Mouse (Mus musculus) liver (tissue): ENCODE results near the gene Mrpl46.

Experiments
- DNase-seq: peaks from one replicate; pipeline ENCODE4 v3.0.0-alpha.2; 2020; ENCODE audit warnings: mixed read lengths

The Mrpl46 gene

GRCm38 (mm10) chr7:78767929-78768531 lies 15.3 kb downstream of the Mrpl46 start:
- DNase-seq = no peak

- peak; percentile 62 for DNase-seq
Measured at GRCm38 (mm10) chr7:78766019-78766683, 17.2 kb downstream of the Mrpl46 start.

- DNase-seq = no peak
Measured at GRCm38 (mm10) chr7:78765215-78765631, 18.1 kb downstream of the Mrpl46 start.

- DNase-seq = no peak
Measured at GRCm38 (mm10) chr7:78763801-78764200, 19.5 kb downstream of the Mrpl46 start.

- DNase-seq = no peak
Measured at GRCm38 (mm10) chr7:78754458-78755000, 28.8 kb downstream of the Mrpl46 start.

- DNase-seq = no peak
Measured at GRCm38 (mm10) chr7:78753752-78754457, 29.4 kb downstream of the Mrpl46 start.

- DNase-seq = no peak
Measured at GRCm38 (mm10) chr7:78752961-78753360, 30.4 kb downstream of the Mrpl46 start.

- DNase-seq = no peak
Measured at GRCm38 (mm10) chr7:78743731-78744385, 39.5 kb downstream of the Mrpl46 start.

- DNase-seq = no peak
Measured at GRCm38 (mm10) chr7:78739351-78740000, 43.9 kb downstream of the Mrpl46 start.

GRCm38 (mm10) chr7:78737614-78738210 lies 45.6 kb downstream of the Mrpl46 start, which contains the start of gene Ntrk3:
Gene Ntrk3, minus strand, starts transcription at chr7:78738012.
- no peak for DNase-seq

- DNase-seq = no peak
Measured at GRCm38 (mm10) chr7:78737196-78737595, 46.1 kb downstream of the Mrpl46 start.

- no peak for DNase-seq
Measured at GRCm38 (mm10) chr7:78731391-78731790, 51.9 kb downstream of the Mrpl46 start.
